Mouse (Mus musculus) kidney, adult 18-20 months (tissue): ENCODE data around the gene Unc13c.
A peak's percentile ranks its signal among the peaks of the same experiment; 100 is the strongest.

Experiments used
- DNase-seq: peaks from one replicate; pipeline ENCODE4 v3.0.0; 2021

Gene Unc13c

GRCm38 (mm10) chr9:73603921-73604320 lies 364.8 kb downstream of the Unc13c start:
- no peak for DNase-seq

DNA sequence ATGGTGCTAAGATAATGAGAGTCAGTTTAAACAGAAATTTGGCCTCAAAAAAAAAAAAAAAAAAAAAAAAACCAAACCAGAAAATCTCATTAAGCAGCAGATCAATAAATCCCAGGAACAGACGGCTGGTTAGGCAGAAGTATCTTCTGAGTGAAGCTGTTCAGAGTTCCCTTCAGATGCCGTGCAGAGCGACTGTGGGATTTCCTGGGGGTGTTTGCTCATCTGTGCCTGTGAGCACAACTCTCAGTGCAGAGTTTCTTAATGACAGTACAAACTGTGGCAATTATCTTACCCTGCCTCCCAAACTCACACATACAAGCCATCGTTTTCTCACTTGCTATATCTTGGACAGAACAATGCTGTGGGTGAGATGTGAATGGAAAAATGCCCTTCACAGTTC lies 403.2 kb downstream of the Unc13c start:
- no peak for DNase-seq

DNA sequence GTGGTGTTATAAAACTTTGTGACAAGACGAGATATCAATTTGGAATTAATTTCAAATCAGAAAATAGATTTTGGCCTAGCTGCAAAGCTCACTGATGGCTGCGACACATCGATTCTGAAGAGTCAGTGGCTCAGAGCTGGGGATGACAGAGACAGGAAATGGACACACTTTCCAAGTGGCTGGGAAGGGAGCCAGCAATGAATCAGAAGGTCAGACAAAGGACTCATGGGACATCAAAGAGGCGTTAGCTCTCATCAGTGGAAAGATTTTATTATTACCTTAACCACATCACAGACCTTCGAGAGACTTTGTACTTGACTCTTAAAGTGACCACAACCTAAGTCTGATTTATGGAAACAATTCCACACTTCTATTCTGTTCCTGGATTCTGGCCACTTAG lies 408.7 kb downstream of the Unc13c start:
- DNase-seq: no peak

GRCm38 (mm10) chr9:73557805-73558204 lies 411.0 kb downstream of the Unc13c start:
- peak; percentile 73 for DNase-seq

- DNase-seq: no peak
These were observed 413.4 kb downstream of the Unc13c start for GRCm38 (mm10) chr9:73555354-73555753.

DNA sequence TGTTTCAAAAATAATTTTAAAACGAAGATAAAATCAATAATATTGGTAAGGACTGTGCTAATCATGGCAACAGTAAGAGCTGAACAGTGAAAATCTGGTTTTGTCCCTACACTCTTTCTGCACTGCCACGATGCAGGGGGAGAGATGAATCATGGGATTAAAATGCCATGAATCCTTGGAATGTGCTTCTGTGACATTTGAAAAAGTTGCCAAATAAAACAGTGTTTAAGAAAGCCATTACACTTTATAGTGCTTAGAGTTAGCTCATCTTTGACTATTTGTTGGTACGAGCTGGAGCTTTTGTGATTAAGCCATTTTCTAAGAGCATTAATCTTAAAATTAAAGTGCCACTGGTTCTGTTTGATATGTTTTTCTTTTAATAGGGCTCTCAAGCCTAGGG lies 496.2 kb downstream of the Unc13c start:
- DNase-seq: no peak

- DNase-seq: no peak
These were observed 506.7 kb downstream of the Unc13c start for GRCm38 (mm10) chr9:73462027-73462426.

DNA sequence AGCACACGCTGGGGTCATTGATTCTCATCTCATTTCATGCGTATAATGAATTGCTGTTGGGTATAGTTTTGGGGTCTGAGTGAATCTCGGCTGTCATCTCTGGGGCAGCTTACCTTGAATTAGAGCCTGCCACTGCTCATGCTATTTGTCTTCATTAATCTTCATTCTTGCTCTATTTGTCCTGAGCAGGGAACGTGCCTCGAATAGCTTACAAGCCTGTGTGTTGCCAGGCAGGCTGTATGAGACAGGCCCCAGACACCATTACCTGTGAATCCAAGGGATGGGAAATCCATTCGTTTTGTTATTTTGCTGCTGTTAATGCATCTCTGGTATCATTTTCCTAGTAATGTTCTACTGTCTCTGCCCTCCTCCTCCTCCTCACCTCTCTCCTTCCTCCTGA lies 518.8 kb downstream of the Unc13c start:
- DNase-seq: no peak

DNA sequence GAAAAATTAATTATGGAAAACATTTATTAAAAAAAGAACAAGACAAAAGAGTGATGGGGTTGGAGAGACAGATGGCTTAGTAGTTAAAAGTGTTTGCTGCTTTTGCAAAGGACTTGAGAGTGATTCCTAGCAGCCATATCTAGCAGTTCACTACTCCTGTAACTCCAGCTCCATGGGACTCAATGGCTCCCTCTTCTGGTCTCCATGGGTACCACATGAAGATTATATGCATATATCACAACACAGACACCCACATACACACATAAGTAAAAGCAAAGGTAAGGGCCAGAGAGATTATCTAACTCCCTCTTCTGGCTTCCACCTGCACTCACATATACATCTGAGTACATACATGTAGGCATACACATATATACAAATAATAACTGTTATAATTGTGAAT lies 519.5 kb downstream of the Unc13c start:
- DNase-seq: no peak

- no peak for DNase-seq
These were observed 536.8 kb downstream of the Unc13c start for GRCm38 (mm10) chr9:73431925-73432324.
